Mouse (Mus musculus): ENCODE results near the gene Fbp1.
"Not testable (repeated sequence)": the region's sequence is repeated elsewhere in the genome, so short reads cannot be mapped to it uniquely, and the experiment has no call there.

DNA sequence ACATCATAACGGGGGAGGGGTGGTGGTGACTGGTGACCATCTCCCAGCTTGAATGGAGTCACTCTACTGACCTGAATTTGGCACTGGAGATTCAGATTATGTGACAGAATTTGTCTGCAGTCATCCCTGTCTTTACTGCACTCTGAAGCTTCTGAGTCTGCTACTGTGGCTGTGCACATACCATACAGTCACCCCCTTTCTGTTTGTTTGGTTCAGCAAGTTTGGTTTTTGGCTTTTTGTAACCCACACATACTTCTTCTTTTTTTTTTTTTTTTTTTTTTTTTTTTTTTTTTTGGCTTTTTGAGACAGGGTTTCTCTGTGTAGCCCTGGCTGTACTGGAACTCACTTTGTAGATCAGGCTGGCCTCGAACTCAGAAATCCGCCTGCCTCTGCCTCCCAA is 41.1 kb upstream of the Fbp1 start:
- not testable (repeated sequence) for TF ChIP-seq CTCF (IDR thresholded peaks at IDR 0.05; ENCODE audit: low read depth); EP300 (optimal IDR thresholded peaks at IDR 0.05)

Measured in stomach, postnatal 0 days (tissue).